In genomic region chr1:20935106-20935505, GRCm38 (mm10) we compare ENCODE assay signal across 9 mouse cellular contexts. TPM values are rescaled to one million over a fixed set of nuclear protein-coding genes. Genes with fewer than 3 reads are reported as not detected.
DNase-seq lines count a peak whose midpoint lies in the region; ATAC-seq and TF ChIP-seq lines count a peak whose summit lies in the region.
"Had no signal": no experiment of that assay in that cellular context is flagged by ENCODE, and none has a peak within 500 bp of the region (broad histone marks: within the 10 kb centered on the region; RNA-seq: fewer than 3 reads in every experiment).

No protein-coding gene starts in this region.

- no peak for TF ChIP-seq CTCF in liver, postnatal 0 days (IDR thresholded peaks at IDR 0.05; ENCODE audit: low read depth)

- no peaks in the 10 kb centered on the region for H3K36me3 ChIP-seq in liver, postnatal 0 days (replicated peaks; ENCODE audit: insufficient read depth, low read length)
- H3K36me3 ChIP-seq in liver, embryonic 11.5 days (ENCODE audit: control insufficient read depth, insufficient read depth, low read length), result no peaks in the 10 kb centered on the region

- H3K27ac ChIP-seq in liver, postnatal 0 days (ENCODE audit: low read depth), result no peak overlapping the region
- H3K27ac ChIP-seq in liver, embryonic 11.5 days (ENCODE audit: low read depth, low read length), result no peak overlapping the region
- H3K27ac ChIP-seq: embryonic facial prominence, embryonic 13.5 days; neural tube, embryonic 15.5 days had no signal

- H3K27me3 ChIP-seq in liver, postnatal 0 days (ENCODE audit: insufficient read depth, low read length), result no peaks in the 10 kb centered on the region
- no peaks in the 10 kb centered on the region for H3K27me3 ChIP-seq in liver, embryonic 11.5 days (replicated peaks; ENCODE audit: control insufficient read depth, insufficient read depth, low read length)
- H3K27me3 ChIP-seq: embryonic facial prominence, embryonic 13.5 days; neural tube, embryonic 15.5 days had no signal

- H3K4me2 ChIP-seq in liver, postnatal 0 days (ENCODE audit: low read depth, low read length), result no peak overlapping the region
- no peak overlapping the region for H3K4me2 ChIP-seq in liver, embryonic 11.5 days
- H3K4me2 ChIP-seq: embryonic facial prominence, embryonic 13.5 days; neural tube, embryonic 15.5 days had no signal

- 88% methylated on average over 22 of the region's 22 CpGs for WGBS in liver, postnatal 0 days (ENCODE audit: insufficient replicate concordance)
- WGBS in liver, embryonic 11.5 days, result 88% methylated on average over 22 of the region's 22 CpGs

- H3K4me1 ChIP-seq in liver, postnatal 0 days (ENCODE audit: insufficient read depth), result no peaks in the 10 kb centered on the region
- no peaks in the 10 kb centered on the region for H3K4me1 ChIP-seq in liver, embryonic 11.5 days (replicated peaks; ENCODE audit: control insufficient read depth, insufficient read depth, low read length)
- H3K4me1 ChIP-seq: embryonic facial prominence, embryonic 13.5 days; neural tube, embryonic 15.5 days had no signal

- no peak for TF ChIP-seq EP300 in liver, postnatal 0 days (IDR thresholded peaks at IDR 0.05; ENCODE audit: low read depth)

- no peak for ATAC-seq in liver, postnatal 0 days
- ATAC-seq in liver, embryonic 11.5 days (replicated peaks; ENCODE audit: low FRiP score), result no peak

- no peaks in the 10 kb centered on the region for H3K9me3 ChIP-seq in liver, postnatal 0 days (ENCODE audit: low read length)
- H3K9me3 ChIP-seq in liver, embryonic 11.5 days (ENCODE audit: control insufficient read depth, low read length), result no peaks in the 10 kb centered on the region
- H3K9me3 ChIP-seq: embryonic facial prominence, embryonic 13.5 days; neural tube, embryonic 15.5 days had no signal

- peak; percentile 20 for DNase-seq in liver, postnatal 0 days
- DNase-seq in liver, embryonic 11.5 days (ENCODE audit: low spot score), result no peak
- peak; percentile 77 for DNase-seq in adrenal gland, postnatal 14 days
- peak; percentile 67 to 74 for DNase-seq in cerebellum, postnatal 25 days
- DNase-seq in skeletal muscle tissue, adult 2 months (ENCODE audit: low read depth, low spot score), result peak; percentile 13
- DNase-seq in embryo, embryonic 11 days, result no peak
- DNase-seq in B cell, adult 2 months, result no peak

- H3K9ac ChIP-seq in liver, postnatal 0 days (replicated peaks), result no peak overlapping the region
- no peak overlapping the region for H3K9ac ChIP-seq in liver, embryonic 11.5 days (ENCODE audit: low read depth, low read length)
- H3K9ac ChIP-seq: embryonic facial prominence, embryonic 13.5 days; neural tube, embryonic 15.5 days had no signal

- no peak overlapping the region for H3K4me3 ChIP-seq in liver, postnatal 0 days (ENCODE audit: low read depth, low read length)
- no peak overlapping the region for H3K4me3 ChIP-seq in liver, embryonic 11.5 days (ENCODE audit: low read depth, low read length)
- H3K4me3 ChIP-seq: embryonic facial prominence, embryonic 13.5 days; neural tube, embryonic 15.5 days had no signal

RNA-seq across cellular contexts. Expression of gene Efhc1, which starts 16.3 kb away (rescaled TPM):
- 0.34 and 0.39 TPM in 2 replicates for polyA plus RNA-seq in liver, postnatal 0 days (2015; fragmentation: Nextera tagmentation; extraction: Ambion mirVana)
- 0.58 and 1.2 TPM in 2 replicates for polyA plus RNA-seq in liver, embryonic 11.5 days (2014; fragmentation: Nextera tagmentation; extraction: Ambion mirVana)
- total RNA-seq in adrenal gland, postnatal 14 days (2021), result 1.7 and 1.9 TPM in 2 replicates

RNA-seq across cellular contexts. Expression of gene Paqr8, which starts 44.7 kb away (rescaled TPM):
- polyA plus RNA-seq in liver, postnatal 0 days (2015; fragmentation: Nextera tagmentation; extraction: Ambion mirVana), result 0.18 and 0.21 TPM in 2 replicates
- polyA plus RNA-seq in liver, embryonic 11.5 days (2014; fragmentation: Nextera tagmentation; extraction: Ambion mirVana), result 1.4 and 1.9 TPM in 2 replicates
- 25.6 and 27.5 TPM in 2 replicates for total RNA-seq in adrenal gland, postnatal 14 days (2021)

Comparison
In these comparisons a context has a peak if more than half of its experiments do, and no peak if none do; other contexts are left out.
1. DNase-seq: peak in liver, postnatal 0 days (single experiment), adrenal gland, postnatal 14 days (single experiment), cerebellum, postnatal 25 days (2 of 2) and skeletal muscle tissue, adult 2 months (single experiment); none in liver, embryonic 11.5 days (single experiment), embryo, embryonic 11 days (single experiment) and B cell, adult 2 months (0 of 2).